Mouse (Mus musculus): ENCODE results near the gene Dld. TPM values are rescaled to one million over a fixed set of nuclear protein-coding genes. Genes with fewer than 3 reads are reported as not detected.

The Dld gene
- polyA plus RNA-seq, 1 experiment from 2014 or later, result 95.6 TPM

GRCm38 (mm10) chr12:31295505-31295904, 55.7 kb downstream of the Dld start:
- no peak for ATAC-seq
- Histone ChIP-seq H3K27me3 (ENCODE audit: insufficient read depth, low read length) (0 out of 2 replicates have a peak, but pooled peaks cover 5% of the 10 kb centered on the region), H3K36me3 (replicated peaks; ENCODE audit: insufficient read depth, low read length) (0 out of 2 replicates have a peak, but pooled peaks cover 2% of the 10 kb centered on the region), H3K27ac (ENCODE audit: low read depth) (no peak overlapping the region), H3K9me3 (ENCODE audit: low read length) (no peaks in the 10 kb centered on the region), H3K4me3 (ENCODE audit: low read depth, low read length) (no peak overlapping the region), H3K4me2 (ENCODE audit: low read depth, low read length) (peak overlapping the region; percentile 36; the same call in 1 of the 2 replicates), H3K9ac (replicated peaks) (no peak overlapping the region), H3K4me1 (ENCODE audit: insufficient read depth) (peaks cover 11% of the 10 kb centered on the region; the same call in 1 of the 2 replicates)
- DNase-seq, result no peak
- no peak for TF ChIP-seq CTCF (IDR thresholded peaks at IDR 0.05; ENCODE audit: low read depth)
- no peak for TF ChIP-seq EP300 (IDR thresholded peaks at IDR 0.05; ENCODE audit: low read depth)
- 60% methylated on average over 3 of the region's 3 CpGs for WGBS (ENCODE audit: insufficient replicate concordance)

GRCm38 (mm10) chr12:31294996-31295395, 56.3 kb downstream of the Dld start:
- Histone ChIP-seq H3K4me2 (ENCODE audit: low read depth, low read length) (peak overlapping the region; percentile 36), H3K36me3 (replicated peaks; ENCODE audit: insufficient read depth, low read length) (0 out of 2 replicates have a peak, but pooled peaks cover 2% of the 10 kb centered on the region), H3K4me1 (ENCODE audit: insufficient read depth) (peaks cover 11% of the 10 kb centered on the region; the same call in 1 of the 2 replicates), H3K27me3 (ENCODE audit: insufficient read depth, low read length) (0 out of 2 replicates have a peak, but pooled peaks cover 5% of the 10 kb centered on the region), H3K4me3 (ENCODE audit: low read depth, low read length) (no peak overlapping the region), H3K9ac (replicated peaks) (no peak overlapping the region), H3K9me3 (ENCODE audit: low read length) (no peaks in the 10 kb centered on the region), H3K27ac (ENCODE audit: low read depth) (no peak overlapping the region)
- DNase-seq (no peak), ATAC-seq (no peak)
- TF ChIP-seq EP300 (IDR thresholded peaks at IDR 0.05; ENCODE audit: low read depth) (no peak), CTCF (IDR thresholded peaks at IDR 0.05; ENCODE audit: low read depth) (no peak)
- 71% methylated on average over 11 of the region's 11 CpGs for WGBS (ENCODE audit: insufficient replicate concordance)

GRCm38 (mm10) chr12:31294526-31294925, 56.7 kb downstream of the Dld start:
- 0 out of 2 replicates have a peak, but pooled peaks cover 5% of the 10 kb centered on the region for H3K27me3 ChIP-seq (ENCODE audit: insufficient read depth, low read length)
- DNase-seq, result peak; percentile 38
- H3K4me3 ChIP-seq (ENCODE audit: low read depth, low read length), result no peak overlapping the region
- peak; percentile 88 for ATAC-seq
- TF ChIP-seq EP300 (IDR thresholded peaks at IDR 0.05; ENCODE audit: low read depth) (no peak), CTCF (IDR thresholded peaks at IDR 0.05; ENCODE audit: low read depth) (no peak)
- no peaks in the 10 kb centered on the region for H3K9me3 ChIP-seq (ENCODE audit: low read length)
- no peak overlapping the region for H3K9ac ChIP-seq (replicated peaks)
- H3K36me3 ChIP-seq (replicated peaks; ENCODE audit: insufficient read depth, low read length), result 0 out of 2 replicates have a peak, but pooled peaks cover 2% of the 10 kb centered on the region
- 61% methylated on average over 10 of the region's 10 CpGs for WGBS (ENCODE audit: insufficient replicate concordance)
- peak overlapping the region; percentile 36; the same call in 1 of the 2 replicates for H3K4me2 ChIP-seq (ENCODE audit: low read depth, low read length)
- peaks cover 11% of the 10 kb centered on the region; the same call in 1 of the 2 replicates for H3K4me1 ChIP-seq (ENCODE audit: insufficient read depth)
- H3K27ac ChIP-seq (ENCODE audit: low read depth), result no peak overlapping the region

- H3K4me2 ChIP-seq (ENCODE audit: low read depth, low read length), result no peak overlapping the region
- no peak overlapping the region for H3K9ac ChIP-seq (replicated peaks)
- H3K36me3 ChIP-seq (replicated peaks; ENCODE audit: insufficient read depth, low read length), result no peaks in the 10 kb centered on the region
- no peak for DNase-seq
- H3K4me3 ChIP-seq (ENCODE audit: low read depth, low read length), result no peak overlapping the region
- 46% methylated on average over 15 of the region's 15 CpGs for WGBS (ENCODE audit: insufficient replicate concordance)
- H3K27ac ChIP-seq (ENCODE audit: low read depth), result no peak overlapping the region
- H3K27me3 ChIP-seq (ENCODE audit: insufficient read depth, low read length), result 0 out of 2 replicates have a peak, but pooled peaks cover 5% of the 10 kb centered on the region
- peak; percentile 48 for ATAC-seq
- H3K4me1 ChIP-seq (ENCODE audit: insufficient read depth), result peaks cover 11% of the 10 kb centered on the region; the same call in 1 of the 2 replicates
- no peaks in the 10 kb centered on the region for H3K9me3 ChIP-seq (ENCODE audit: low read length)
- no peak for TF ChIP-seq CTCF (IDR thresholded peaks at IDR 0.05; ENCODE audit: low read depth)
- no peak for TF ChIP-seq EP300 (IDR thresholded peaks at IDR 0.05; ENCODE audit: low read depth)
Observed at GRCm38 (mm10) chr12:31293361-31294142, 57.7 kb downstream of the Dld start.

GRCm38 (mm10) chr12:31290951-31291350, 60.3 kb downstream of the Dld start:
- Histone ChIP-seq H3K27me3 (ENCODE audit: insufficient read depth, low read length) (no peaks in the 10 kb centered on the region), H3K36me3 (replicated peaks; ENCODE audit: insufficient read depth, low read length) (no peaks in the 10 kb centered on the region), H3K9me3 (ENCODE audit: low read length) (no peaks in the 10 kb centered on the region), H3K4me1 (ENCODE audit: insufficient read depth) (peaks cover 11% of the 10 kb centered on the region; the same call in 1 of the 2 replicates), H3K4me3 (ENCODE audit: low read depth, low read length) (no peak overlapping the region), H3K9ac (replicated peaks) (no peak overlapping the region), H3K4me2 (ENCODE audit: low read depth, low read length) (no peak overlapping the region), H3K27ac (ENCODE audit: low read depth) (no peak overlapping the region)
- DNase-seq, result no peak
- no peak for ATAC-seq
- 69% methylated on average over 3 of the region's 3 CpGs for WGBS (ENCODE audit: insufficient replicate concordance)
- TF ChIP-seq CTCF (IDR thresholded peaks at IDR 0.05; ENCODE audit: low read depth) (no peak), EP300 (IDR thresholded peaks at IDR 0.05; ENCODE audit: low read depth) (no peak)

- H3K4me3 ChIP-seq (ENCODE audit: low read depth, low read length), result no peak overlapping the region
- no peak overlapping the region for H3K4me2 ChIP-seq (ENCODE audit: low read depth, low read length)
- H3K27me3 ChIP-seq (ENCODE audit: insufficient read depth, low read length), result no peaks in the 10 kb centered on the region
- H3K36me3 ChIP-seq (replicated peaks; ENCODE audit: insufficient read depth, low read length), result no peaks in the 10 kb centered on the region
- WGBS (ENCODE audit: insufficient replicate concordance), result 84% methylated on average over 10 of the region's 10 CpGs
- H3K4me1 ChIP-seq (ENCODE audit: insufficient read depth), result peaks cover 4% of the 10 kb centered on the region; the same call in 1 of the 2 replicates
- TF ChIP-seq CTCF (IDR thresholded peaks at IDR 0.05; ENCODE audit: low read depth) (no peak), EP300 (IDR thresholded peaks at IDR 0.05; ENCODE audit: low read depth) (no peak)
- no peak overlapping the region for H3K9ac ChIP-seq (replicated peaks)
- ATAC-seq (no peak), DNase-seq (no peak)
- no peak overlapping the region for H3K27ac ChIP-seq (ENCODE audit: low read depth)
- no peaks in the 10 kb centered on the region for H3K9me3 ChIP-seq (ENCODE audit: low read length)
Observed at GRCm38 (mm10) chr12:31289046-31289445, 62.2 kb downstream of the Dld start.

Measured in liver, postnatal 0 days (tissue).